Mouse (Mus musculus): ENCODE data around the gene Vps26a. TPM values are rescaled to one million over a fixed set of nuclear protein-coding genes. Genes with fewer than 3 reads are reported as not detected.
"Not testable (repeated sequence)": the region's sequence is repeated elsewhere in the genome, so short reads cannot be mapped to it uniquely, and the experiment has no call there.

Gene Vps26a
- polyA plus RNA-seq, 1 experiment from 2014 or later: 119 TPM

DNA sequence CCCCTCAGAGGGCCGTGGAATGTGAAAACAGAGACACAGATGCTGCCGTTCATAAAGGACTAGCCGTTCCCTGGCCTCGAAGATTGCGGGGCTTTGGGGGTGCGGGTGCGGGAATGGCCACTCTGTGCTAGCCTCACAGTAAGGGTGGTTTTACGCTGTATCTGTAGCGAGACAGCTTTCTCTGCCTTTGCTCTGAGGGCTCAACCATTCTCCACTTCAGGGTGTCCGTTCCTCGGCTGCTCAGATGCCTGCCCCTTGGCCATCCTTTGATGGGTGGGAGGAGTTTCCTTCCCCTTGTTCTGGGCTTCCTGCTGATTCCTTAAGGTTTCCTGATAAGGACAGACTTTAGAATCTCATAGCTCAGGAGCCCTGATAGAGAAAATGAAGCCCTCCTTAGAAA lies 21.9 kb upstream of the Vps26a start:
- 0 out of 2 replicates have a peak, but pooled peaks have one; percentile 22 for ATAC-seq
- no peak overlapping the region for H3K9ac ChIP-seq

DNA sequence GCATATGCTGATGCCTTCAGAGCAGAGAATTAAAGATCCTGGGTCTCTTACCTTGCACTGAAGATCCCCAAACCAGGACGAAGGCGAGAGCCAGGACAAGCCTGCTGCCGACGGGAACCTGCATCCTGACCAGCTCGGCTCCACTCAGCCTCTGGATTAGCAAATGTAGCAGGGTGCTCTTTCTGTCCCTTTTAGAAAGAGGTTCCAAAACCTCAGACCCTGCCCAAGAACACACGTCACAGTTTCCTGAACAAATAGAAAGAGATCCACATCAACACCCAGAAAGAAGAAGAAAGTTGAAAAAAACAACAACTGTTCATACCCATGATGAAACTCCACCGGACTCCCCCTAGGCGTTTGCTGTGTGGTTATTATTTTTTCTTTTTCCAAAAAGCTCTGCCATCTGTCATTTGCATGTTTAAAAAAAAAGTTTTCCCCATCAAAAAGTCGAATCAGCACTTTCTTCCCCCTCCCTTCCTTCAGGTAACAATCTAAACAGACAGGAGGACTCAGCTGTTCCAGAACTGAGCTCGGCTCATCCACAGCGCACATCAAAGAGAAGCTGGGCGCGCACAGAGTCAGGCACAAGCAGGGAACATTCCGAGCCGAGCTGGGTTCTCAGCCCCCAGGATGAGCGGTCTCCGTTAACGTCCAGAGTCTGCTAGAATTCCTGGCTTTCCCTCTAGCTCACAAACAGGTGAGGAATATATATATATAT lies 21.1 kb upstream of the Vps26a start:
- ATAC-seq: no peak
- 12% methylated on average over 18 of the region's 18 CpGs for WGBS
- Histone ChIP-seq H3K9ac (no peak overlapping the region), H3K4me1 (replicated peaks) (no peaks in the 10 kb centered on the region), H3K36me3 (no peaks in the 10 kb centered on the region), H3K4me2 (replicated peaks) (peak overlapping the region; percentile 53), H3K27ac (no peak overlapping the region), H3K4me3 (replicated peaks) (no peak overlapping the region), H3K27me3 (replicated peaks) (no peaks in the 10 kb centered on the region), H3K9me3 (no peaks in the 10 kb centered on the region)

More for the DNA sequence above, 21.9 kb upstream of the Vps26a start:
- peak overlapping the region; percentile 20 for H3K4me3 ChIP-seq (replicated peaks)
- H3K36me3 ChIP-seq: no peaks in the 10 kb centered on the region
- peak overlapping the region; percentile 53 for H3K4me2 ChIP-seq (replicated peaks)
- H3K4me1 ChIP-seq (replicated peaks): no peaks in the 10 kb centered on the region
- H3K27me3 ChIP-seq (replicated peaks): no peaks in the 10 kb centered on the region
- no peaks in the 10 kb centered on the region for H3K9me3 ChIP-seq
- WGBS: 5% methylated on average over 11 of the region's 11 CpGs
- no peak overlapping the region for H3K27ac ChIP-seq

DNA sequence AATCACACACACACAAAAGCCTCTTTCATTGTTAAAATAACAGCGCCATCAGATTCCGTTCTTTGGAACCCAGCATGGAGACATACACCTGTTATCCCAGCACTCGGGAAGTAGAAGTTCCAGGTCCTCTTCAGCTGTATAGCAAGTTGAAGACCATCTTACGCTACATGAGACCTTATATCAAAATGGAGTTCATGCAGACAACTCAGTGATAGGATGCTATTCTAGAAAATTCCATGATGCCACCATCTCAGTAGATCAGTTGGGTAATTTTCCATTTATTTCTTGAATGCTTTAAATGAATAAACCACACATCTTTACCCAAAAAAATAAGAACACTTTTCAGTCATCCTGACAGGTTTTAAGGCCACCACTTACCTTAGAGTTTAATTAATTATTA lies 20.5 kb upstream of the Vps26a start:
- no peak overlapping the region for H3K4me2 ChIP-seq (replicated peaks)

DNA sequence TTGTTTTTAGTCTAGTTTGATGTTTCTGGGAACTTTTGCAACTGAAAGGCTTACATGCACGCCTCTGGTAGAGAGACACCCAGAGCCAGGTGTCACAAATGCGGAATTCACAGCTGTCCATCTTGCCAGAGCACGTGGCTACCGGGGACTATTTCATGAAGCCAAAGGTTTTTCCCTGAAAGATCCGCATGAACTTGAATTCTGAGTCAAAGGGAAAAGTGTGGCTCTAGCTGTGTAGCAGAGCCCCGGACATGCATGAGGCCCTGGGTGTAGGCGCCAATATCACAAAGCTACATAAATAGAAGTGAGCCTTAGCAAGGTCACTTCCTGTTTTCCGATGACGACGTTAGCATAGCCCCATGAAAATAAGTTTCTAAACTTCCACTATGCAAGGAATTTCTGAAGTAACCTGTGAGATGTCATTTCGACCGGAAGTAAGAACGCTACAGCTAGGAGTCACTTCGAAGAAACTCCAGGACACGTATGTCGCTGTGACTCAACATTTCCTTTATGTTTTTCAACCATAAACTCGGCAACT lies 19.5 kb upstream of the Vps26a start:
- H3K36me3 ChIP-seq: no peaks in the 10 kb centered on the region
- ATAC-seq: no peak
- H3K27me3 ChIP-seq (replicated peaks): no peaks in the 10 kb centered on the region
- WGBS: 73% methylated on average over 17 of the region's 17 CpGs
- no peak overlapping the region for H3K4me2 ChIP-seq (replicated peaks)
- H3K4me3 ChIP-seq (replicated peaks): no peak overlapping the region
- H3K9ac ChIP-seq: no peak overlapping the region
- no peaks in the 10 kb centered on the region for H3K9me3 ChIP-seq
- H3K4me1 ChIP-seq (replicated peaks): no peaks in the 10 kb centered on the region
- H3K27ac ChIP-seq: no peak overlapping the region

More for the DNA sequence above, 20.5 kb upstream of the Vps26a start:
- ATAC-seq: no peak
- Histone ChIP-seq H3K4me3 (replicated peaks) (no peak overlapping the region), H3K4me1 (replicated peaks) (no peaks in the 10 kb centered on the region), H3K27ac (no peak overlapping the region), H3K9ac (no peak overlapping the region), H3K36me3 (no peaks in the 10 kb centered on the region), H3K27me3 (replicated peaks) (no peaks in the 10 kb centered on the region), H3K9me3 (no peaks in the 10 kb centered on the region)
- WGBS: 86% methylated on average over 4 of the region's 4 CpGs

DNA sequence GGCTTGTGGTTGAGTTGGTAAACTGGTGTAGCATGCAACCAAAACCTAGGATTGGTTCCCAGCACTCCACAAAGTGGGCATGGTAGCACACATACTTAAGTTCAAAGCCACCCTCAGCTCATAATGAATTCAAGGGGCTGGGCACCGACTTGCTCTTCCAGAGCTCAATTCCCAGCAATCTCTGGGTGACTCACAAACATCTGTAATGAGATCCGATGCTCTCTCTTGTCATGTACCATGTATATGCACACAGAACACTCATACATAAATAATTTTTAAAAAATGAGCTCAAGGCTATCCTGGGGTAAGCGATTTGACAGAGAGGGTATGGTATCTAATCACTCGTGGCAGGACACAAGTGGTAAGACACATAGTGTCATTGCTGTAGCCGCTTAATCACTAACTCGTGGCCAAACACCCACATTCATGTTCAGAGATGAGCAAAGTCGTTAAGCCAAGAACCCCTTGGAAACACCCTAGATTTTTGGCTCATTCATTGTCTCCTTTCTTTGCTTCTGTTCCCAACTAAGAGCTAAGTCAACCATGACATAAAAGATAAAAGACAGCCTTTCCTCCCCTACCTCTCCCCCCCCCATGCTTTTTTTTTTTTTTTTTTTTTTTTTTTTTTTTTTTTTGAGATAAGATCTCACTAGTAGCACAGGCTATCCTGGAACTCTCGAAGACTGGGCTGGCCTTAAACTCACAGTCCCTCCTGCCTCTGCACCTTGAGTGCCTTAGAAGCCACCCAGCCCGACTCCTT lies 18.8 kb upstream of the Vps26a start:
- Histone ChIP-seq H3K4me2 (replicated peaks) (no peak overlapping the region), H3K27ac (no peak overlapping the region), H3K4me3 (replicated peaks) (no peak overlapping the region), H3K9ac (no peak overlapping the region), H3K9me3 (no peaks in the 10 kb centered on the region), H3K27me3 (replicated peaks) (no peaks in the 10 kb centered on the region), H3K36me3 (no peaks in the 10 kb centered on the region), H3K4me1 (replicated peaks) (no peaks in the 10 kb centered on the region)
- WGBS: 81% methylated on average over 9 of the region's 9 CpGs
- no peak for ATAC-seq

DNA sequence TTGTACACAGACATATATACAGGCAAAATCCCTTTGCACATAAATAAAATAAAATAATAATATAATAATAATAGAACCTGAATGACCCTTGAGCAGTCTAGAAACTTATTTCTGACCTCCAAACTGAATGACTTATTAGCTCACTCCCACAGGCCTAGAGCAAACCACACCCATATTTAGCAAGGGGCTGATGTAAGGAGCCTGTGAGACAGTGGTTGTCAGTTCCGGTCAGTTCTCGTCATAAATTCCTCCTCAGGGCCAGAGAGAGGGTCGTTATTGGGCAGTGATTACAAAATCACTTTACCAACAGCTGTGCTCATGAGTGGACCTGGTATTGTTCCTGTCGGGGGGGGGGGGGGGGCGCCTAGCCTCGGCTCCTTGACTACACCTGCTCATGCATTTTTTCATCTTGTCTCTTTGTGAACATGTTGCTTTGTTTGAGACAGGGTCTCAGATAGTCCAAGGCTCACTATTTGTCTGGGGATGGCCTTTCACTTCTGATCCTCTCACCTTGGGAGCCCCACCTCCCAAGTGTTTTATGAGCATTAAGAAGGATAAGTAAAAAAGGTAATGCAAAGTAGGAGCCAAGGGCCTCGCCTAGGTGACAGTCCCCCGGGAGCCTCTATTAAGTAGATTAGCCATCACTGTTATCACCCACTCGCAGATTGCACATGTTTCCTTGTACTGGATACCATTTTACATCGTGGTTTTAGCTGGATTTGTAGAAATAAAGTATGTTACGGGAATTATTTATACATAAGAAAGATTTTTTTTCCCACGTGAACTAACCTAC lies 17.4 kb upstream of the Vps26a start:
- peak; percentile 44; the same call in 1 of the 2 replicates for ATAC-seq
- WGBS: 58% methylated on average over 12 of the region's 12 CpGs
- H3K4me2 ChIP-seq (replicated peaks): no peak overlapping the region
- H3K9ac ChIP-seq: no peak overlapping the region
- no peaks in the 10 kb centered on the region for H3K27me3 ChIP-seq (replicated peaks)
- H3K9me3 ChIP-seq: no peaks in the 10 kb centered on the region
- H3K27ac ChIP-seq: no peak overlapping the region
- H3K36me3 ChIP-seq: no peaks in the 10 kb centered on the region
- H3K4me3 ChIP-seq (replicated peaks): no peak overlapping the region
- H3K4me1 ChIP-seq (replicated peaks): no peaks in the 10 kb centered on the region

DNA sequence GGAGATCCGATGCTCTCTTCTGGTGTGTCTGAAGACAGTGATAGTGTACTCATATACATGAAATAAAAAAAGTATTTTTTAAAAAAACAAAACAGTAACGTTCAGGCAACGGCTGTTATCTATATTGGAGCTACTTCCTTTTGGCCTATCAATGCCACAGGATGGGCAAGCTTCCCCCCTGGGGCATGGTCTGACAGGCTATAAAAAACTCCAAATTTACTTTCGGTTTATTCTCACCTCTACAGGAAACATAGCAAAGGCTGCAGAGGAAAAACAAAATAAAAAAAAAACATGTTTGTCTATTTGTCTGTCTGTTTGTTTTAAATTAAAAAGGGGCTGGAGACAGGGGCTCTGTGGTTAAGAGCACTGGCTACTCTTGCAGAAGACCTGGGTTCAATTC lies 16.7 kb upstream of the Vps26a start:
- Histone ChIP-seq H3K4me1 (replicated peaks) (no peaks in the 10 kb centered on the region), H3K36me3 (no peaks in the 10 kb centered on the region), H3K4me2 (replicated peaks) (no peak overlapping the region), H3K27me3 (replicated peaks) (no peaks in the 10 kb centered on the region), H3K9ac (no peak overlapping the region), H3K27ac (no peak overlapping the region), H3K9me3 (no peaks in the 10 kb centered on the region), H3K4me3 (replicated peaks) (no peak overlapping the region)
- 65% methylated on average over 4 of the region's 4 CpGs for WGBS
- ATAC-seq: no peak

DNA sequence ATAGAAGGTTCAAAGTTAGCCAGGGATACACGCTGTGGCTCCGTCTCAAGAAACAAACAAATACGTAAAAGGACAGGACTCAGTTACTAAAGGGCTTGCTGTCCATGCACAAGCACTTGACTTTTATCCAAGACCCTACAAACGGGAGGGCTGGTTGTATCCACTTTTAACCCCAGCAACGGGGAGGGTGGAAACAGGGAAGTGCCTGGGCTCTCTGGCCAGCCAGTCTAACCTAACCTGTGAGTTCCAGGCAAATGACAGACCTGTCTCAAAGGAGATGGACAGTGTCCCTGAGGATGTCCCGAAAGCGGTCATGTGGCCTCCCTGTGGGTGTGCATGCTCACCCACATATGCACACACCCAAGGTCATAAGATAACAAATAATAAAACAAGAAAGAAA lies 15.3 kb upstream of the Vps26a start:
- Histone ChIP-seq H3K27ac (no peak overlapping the region), H3K4me1 (replicated peaks) (no peaks in the 10 kb centered on the region), H3K4me3 (replicated peaks) (no peak overlapping the region), H3K4me2 (replicated peaks) (no peak overlapping the region), H3K27me3 (replicated peaks) (no peaks in the 10 kb centered on the region), H3K9ac (no peak overlapping the region), H3K9me3 (no peaks in the 10 kb centered on the region), H3K36me3 (no peaks in the 10 kb centered on the region)
- WGBS: 76% methylated on average over 7 of the region's 7 CpGs
- ATAC-seq: no peak

DNA sequence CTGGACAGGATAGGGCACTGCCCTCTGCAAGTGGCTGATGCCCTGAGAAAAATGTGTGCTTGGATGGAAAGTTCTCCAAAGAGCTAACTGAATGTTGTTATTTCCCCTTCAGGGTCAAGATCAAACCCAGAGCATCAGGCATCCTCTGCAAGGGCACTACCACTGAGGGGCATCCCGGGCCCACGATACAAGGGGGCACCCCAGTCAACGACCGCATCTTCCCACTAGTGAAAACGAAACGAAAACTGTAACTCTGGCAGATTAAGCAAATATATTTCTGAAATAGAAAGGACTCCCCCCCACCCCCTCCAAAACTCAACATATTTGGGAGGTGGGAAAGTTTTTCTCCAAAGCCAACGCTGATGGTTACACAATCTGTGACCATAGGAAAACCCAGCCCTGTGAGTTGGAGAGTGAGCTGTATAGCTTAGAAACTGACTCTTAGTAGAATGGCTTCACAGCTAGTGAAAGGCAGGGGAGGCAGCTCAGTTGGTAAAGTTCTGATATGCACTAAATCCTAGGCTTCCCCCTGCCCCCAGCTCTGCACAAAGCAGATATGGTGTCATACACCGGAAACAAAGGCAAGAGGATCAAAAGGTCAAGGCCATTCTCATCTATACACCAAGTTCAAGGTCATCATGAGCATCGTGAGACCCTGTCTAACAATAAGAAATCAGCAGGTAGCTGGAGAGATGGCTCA lies 14.5 kb upstream of the Vps26a start:
- no peak for ATAC-seq
- H3K4me1 ChIP-seq (replicated peaks): no peaks in the 10 kb centered on the region
- H3K36me3 ChIP-seq: no peaks in the 10 kb centered on the region
- no peak overlapping the region for H3K27ac ChIP-seq
- no peak overlapping the region for H3K4me2 ChIP-seq (replicated peaks)
- H3K9ac ChIP-seq: no peak overlapping the region
- no peaks in the 10 kb centered on the region for H3K9me3 ChIP-seq
- no peaks in the 10 kb centered on the region for H3K27me3 ChIP-seq (replicated peaks)
- H3K4me3 ChIP-seq (replicated peaks): no peak overlapping the region
- WGBS: 91% methylated on average over 9 of the region's 9 CpGs

DNA sequence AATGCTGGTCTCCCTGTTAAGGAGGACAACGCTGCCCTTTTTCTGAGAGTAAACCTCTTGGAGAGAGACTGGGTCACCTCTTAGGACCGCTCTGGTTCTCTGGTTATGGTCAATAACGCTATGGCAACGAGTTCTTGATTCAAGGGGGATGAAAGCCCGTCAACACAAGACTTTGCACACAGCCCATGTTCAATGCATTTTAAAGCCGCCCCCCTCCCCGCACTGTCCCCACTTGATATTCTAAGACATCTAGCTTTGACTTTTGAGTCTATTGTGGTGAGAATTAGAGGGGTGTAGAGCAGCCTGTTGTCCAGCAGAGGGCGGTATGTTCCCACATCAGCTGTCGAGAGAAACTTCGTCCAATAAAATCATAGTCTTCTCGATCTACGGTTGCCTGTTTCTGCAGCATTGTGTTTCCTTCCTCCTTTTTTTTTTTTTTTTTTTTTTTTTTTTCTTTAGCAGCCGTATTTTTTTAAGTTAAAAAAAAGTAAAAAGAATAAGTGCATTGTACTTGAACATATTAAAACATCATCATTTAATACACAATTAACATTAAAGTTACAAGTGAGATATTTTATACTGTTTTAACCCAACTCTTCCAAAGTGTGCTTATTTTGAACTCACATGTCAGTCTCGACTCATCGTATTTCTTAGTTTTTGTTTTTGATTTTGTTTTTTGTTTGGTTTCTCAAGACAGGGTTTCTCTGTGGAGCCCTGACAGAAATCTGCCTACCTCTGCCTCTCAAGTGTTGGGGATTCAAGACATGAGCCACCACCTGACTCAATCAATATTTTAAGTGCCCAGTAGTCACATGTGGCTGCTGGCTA lies 13.7 kb upstream of the Vps26a start:
- Histone ChIP-seq H3K4me3 (replicated peaks) (no peak overlapping the region), H3K27me3 (replicated peaks) (no peaks in the 10 kb centered on the region), H3K4me2 (replicated peaks) (no peak overlapping the region), H3K36me3 (no peaks in the 10 kb centered on the region), H3K9me3 (no peaks in the 10 kb centered on the region), H3K27ac (no peak overlapping the region), H3K4me1 (replicated peaks) (no peaks in the 10 kb centered on the region), H3K9ac (no peak overlapping the region)
- 23% methylated on average over 15 of the region's 15 CpGs for WGBS
- peak; percentile 54 for ATAC-seq

DNA sequence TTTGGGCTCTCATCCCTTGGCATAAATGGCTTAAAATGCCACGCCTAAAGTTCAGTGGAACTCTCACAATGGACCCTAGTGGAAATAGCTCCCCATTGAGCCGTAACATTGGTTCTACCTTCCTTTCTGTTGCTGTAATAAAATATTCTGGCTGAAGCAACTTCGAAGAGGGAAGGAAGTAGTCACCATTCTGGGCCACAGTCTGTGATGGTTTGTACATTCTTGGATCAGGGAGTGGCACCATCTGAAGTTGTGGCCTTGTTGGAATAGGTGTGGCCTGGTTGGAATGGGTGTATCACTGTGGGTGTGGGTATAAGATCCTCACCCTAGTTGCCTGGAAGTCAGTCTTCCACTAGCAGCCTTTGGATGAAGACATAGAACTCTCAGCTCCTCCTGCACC lies 5.1 kb upstream of the Vps26a start:
- not testable (repeated sequence) for H3K4me3 ChIP-seq (replicated peaks); H3K36me3 ChIP-seq; H3K27me3 ChIP-seq (replicated peaks); ATAC-seq; H3K4me2 ChIP-seq (replicated peaks); H3K9ac ChIP-seq; H3K4me1 ChIP-seq (replicated peaks); H3K27ac ChIP-seq; H3K9me3 ChIP-seq
- WGBS: 77% methylated on average over 3 of the region's 3 CpGs
